Mouse (Mus musculus) Patski (cell line): ENCODE results near the gene Tm2d1. TPM values are rescaled to one million over a fixed set of nuclear protein-coding genes. Genes with fewer than 3 reads are reported as not detected.
"Not testable (repeated sequence)": the region's sequence is repeated elsewhere in the genome, so short reads cannot be mapped to it uniquely, and the experiment has no call there.

Experiments
- ATAC-seq: fragments of 100-300 bp; one replicate; pipeline ENCODE4 v1.8.0; 2021
- CTCF ChIA-PET: fragments of 350-600 bp; sonication (Branson Sonifier 250); formaldehyde crosslinking; loops from one replicate; lab custom pipeline; 2022; ENCODE audit warnings: inconsistent platforms; lab: Charles Lee
- POLR2A ChIA-PET: fragments of 350-600 bp; sonication (Branson Sonifier 250); formaldehyde crosslinking; loops from one replicate; lab custom pipeline; 2022; ENCODE audit warnings: antibody characterized with exemption, inconsistent platforms; lab: Charles Lee
- DNase-seq: peaks from one replicate; pipeline ENCODE4 v3.0.0-alpha.2; 2011; ENCODE audit warnings: low read depth, low spot score
- H3K27me3 ChIP-seq: fragments of 371-371 bp; one replicate; pipeline ENCODE4 v1.5.1; 2021
- CTCF ChIP-seq: fragments of 100-300 bp; IDR thresholded peaks from one replicate; pipeline ENCODE4 v1.5.1; 2021
- in situ Hi-C: fragments of 300-500 bp; cut with MboI; formaldehyde crosslinking; loops from 3 replicates; pipeline ENCODE4 v1.11.1; 2018; ENCODE audit warnings: low pct_unique_long_range_greater_than_20kb, mixed read lengths
- polyA plus RNA-seq: library from polyadenylated mRNA; unstranded; gene quantifications from one replicate; pipeline ENCODE4 v1.2.3, GENCODE M21; 2021

The Tm2d1 gene
- polyA plus RNA-seq = 55.0 TPM

GRCm38 (mm10) chr4:98382716-98383424, at the start of gene Tm2d1:
Tm2d1 (minus strand) TSS chr4:98383306.
- ChIA-PET CTCF (interaction anchor here (1.4 kb wide), 1 partner anchor 11 kb away, joined by 4 read pairs; no protein-coding TSS in a partner anchor), POLR2A (interaction anchor here (0.5 kb wide), 1 partner anchor 1605 kb away, joined by 3 read pairs; no protein-coding TSS in a partner anchor)
- DNase-seq (no peak), ATAC-seq (peak; percentile 87)
- no peaks in the 10 kb centered on the region for H3K27me3 ChIP-seq
- TF ChIP-seq CTCF = no peak
- in situ Hi-C loops = no loop called here

- ChIA-PET CTCF (interaction anchor here (0.9 kb wide), 1 partner anchor 11 kb away, joined by 3 read pairs; no protein-coding TSS in a partner anchor), POLR2A (interaction anchor here (0.6 kb wide), 1 partner anchor 187 kb away, joined by 5 read pairs; no protein-coding TSS in a partner anchor)
- no peaks in the 10 kb centered on the region for H3K27me3 ChIP-seq
- no peak for TF ChIP-seq CTCF
- DNase-seq = no peak
- no peak for ATAC-seq
- in situ Hi-C loops = no loop called here
Measured at GRCm38 (mm10) chr4:98428371-98428770, 45.3 kb upstream of the Tm2d1 start.

- DNase-seq, in situ Hi-C loops, H3K27me3 ChIP-seq, POLR2A ChIA-PET, ATAC-seq: not testable (repeated sequence)
- CTCF ChIA-PET = interaction anchor here (0.9 to 1.0 kb wide), 2 partner anchors 10 to 14 kb away, joined by 3 read pairs; no protein-coding TSS in a partner anchor
Measured at GRCm38 (mm10) chr4:98415150-98415549, 32.0 kb upstream of the Tm2d1 start.

GRCm38 (mm10) chr4:98408455-98408854, 25.3 kb upstream of the Tm2d1 start:
- H3K27me3 ChIP-seq = no peaks in the 10 kb centered on the region
- TF ChIP-seq CTCF = no peak
- ChIA-PET POLR2A (no interaction called here), CTCF (no interaction called here)
- ATAC-seq (no peak), DNase-seq (no peak)
- in situ Hi-C loops = no loop called here

GRCm38 (mm10) chr4:98404412-98404811, 21.3 kb upstream of the Tm2d1 start:
- ChIA-PET POLR2A (no interaction called here), CTCF (interaction anchor here (1.2 kb wide), 1 partner anchor 13 kb away, joined by 3 read pairs; no protein-coding TSS in a partner anchor)
- ATAC-seq (no peak), DNase-seq (no peak)
- in situ Hi-C loops = no loop called here
- TF ChIP-seq CTCF = no peak
- H3K27me3 ChIP-seq = no peaks in the 10 kb centered on the region

- DNase-seq (no peak), ATAC-seq (no peak)
- no peaks in the 10 kb centered on the region for H3K27me3 ChIP-seq
- in situ Hi-C loops = no loop called here
- ChIA-PET CTCF (no interaction called here), POLR2A (no interaction called here)
- TF ChIP-seq CTCF = no peak
Measured at GRCm38 (mm10) chr4:98403492-98403891, 20.4 kb upstream of the Tm2d1 start.

- POLR2A ChIA-PET = interaction anchor here (0.6 kb wide), 1 partner anchor 78 kb away, joined by 3 read pairs; no protein-coding TSS in a partner anchor
- peak; percentile 7 for ATAC-seq
- CTCF ChIA-PET = interaction anchor here (0.8 to 1.3 kb wide), 4 partner anchors 14 to 300 kb away, joined by 3 to 4 read pairs (median 3); no protein-coding TSS in a partner anchor
- TF ChIP-seq CTCF = no peak
- no peaks in the 10 kb centered on the region for H3K27me3 ChIP-seq
- in situ Hi-C loops = no loop called here
- no peak for DNase-seq
Measured at GRCm38 (mm10) chr4:98401584-98401962, 18.5 kb upstream of the Tm2d1 start.

GRCm38 (mm10) chr4:98400926-98401583, 17.9 kb upstream of the Tm2d1 start:
- ATAC-seq (peak; percentile 85), DNase-seq (peak; percentile 49)
- ChIA-PET CTCF (interaction anchor here (0.8 to 1.3 kb wide), 4 partner anchors 14 to 300 kb away, joined by 3 to 4 read pairs (median 3); no protein-coding TSS in a partner anchor), POLR2A (interaction anchor here (0.6 kb wide), 1 partner anchor 77 kb away, joined by 3 read pairs; no protein-coding TSS in a partner anchor)
- no peaks in the 10 kb centered on the region for H3K27me3 ChIP-seq
- in situ Hi-C loops = no loop called here
- no peak for TF ChIP-seq CTCF

- POLR2A ChIA-PET = interaction anchor here (0.5 to 1.2 kb wide), 3 partner anchors 11 to 96 kb away, joined by 3 to 5 read pairs (median 3); no protein-coding TSS in a partner anchor
- in situ Hi-C loops = no loop called here
Measured at GRCm38 (mm10) chr4:98395690-98396437, 12.8 kb upstream of the Tm2d1 start, which contains the start of gene Patj. Patj (plus strand) TSS chr4:98395785.

GRCm38 (mm10) chr4:98395346-98395689, 12.2 kb upstream of the Tm2d1 start:
- no peaks in the 10 kb centered on the region for H3K27me3 ChIP-seq
- ATAC-seq = no peak
- POLR2A ChIA-PET = no interaction called here
- no peak for TF ChIP-seq CTCF
- DNase-seq = no peak
- in situ Hi-C loops = no loop called here
- CTCF ChIA-PET = no interaction called here

More at GRCm38 (mm10) chr4:98395690-98396437, 12.8 kb upstream of the Tm2d1 start, which contains the start of gene Patj:
- DNase-seq (no peak), ATAC-seq (peak; percentile 82)
- TF ChIP-seq CTCF = no peak
- CTCF ChIA-PET = no interaction called here
- H3K27me3 ChIP-seq = no peaks in the 10 kb centered on the region
